Mouse (Mus musculus): Measurements from ENCODE around the gene Extl1.
"Not testable (repeated sequence)": the region's sequence is repeated elsewhere in the genome, so short reads cannot be mapped to it uniquely, and the experiment has no call there.

Gene Extl1

DNA sequence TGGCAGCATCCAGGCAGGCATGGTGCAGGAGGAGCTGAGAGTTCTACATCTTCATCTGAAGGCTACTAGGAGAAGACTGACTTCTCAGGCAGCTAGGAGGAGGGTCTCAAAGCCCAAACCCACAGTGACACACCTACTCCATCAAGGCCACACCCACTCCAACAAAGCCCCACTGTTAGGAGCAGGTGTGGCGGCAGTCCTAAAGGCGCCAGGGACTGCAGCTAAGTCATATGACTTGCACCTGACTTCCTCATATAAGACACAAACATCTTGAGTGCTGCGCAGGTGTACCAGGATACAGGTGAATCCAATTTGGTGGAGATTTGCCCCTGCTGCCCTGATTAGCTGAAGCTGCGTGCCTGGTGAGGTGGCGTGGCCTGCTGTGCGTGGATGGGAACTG, at the start of gene Extl1:
Gene Extl1 (minus strand): TSS at position 101 of the 400 bp plus-strand sequence.
- not testable (repeated sequence) for DNase-seq

DNA sequence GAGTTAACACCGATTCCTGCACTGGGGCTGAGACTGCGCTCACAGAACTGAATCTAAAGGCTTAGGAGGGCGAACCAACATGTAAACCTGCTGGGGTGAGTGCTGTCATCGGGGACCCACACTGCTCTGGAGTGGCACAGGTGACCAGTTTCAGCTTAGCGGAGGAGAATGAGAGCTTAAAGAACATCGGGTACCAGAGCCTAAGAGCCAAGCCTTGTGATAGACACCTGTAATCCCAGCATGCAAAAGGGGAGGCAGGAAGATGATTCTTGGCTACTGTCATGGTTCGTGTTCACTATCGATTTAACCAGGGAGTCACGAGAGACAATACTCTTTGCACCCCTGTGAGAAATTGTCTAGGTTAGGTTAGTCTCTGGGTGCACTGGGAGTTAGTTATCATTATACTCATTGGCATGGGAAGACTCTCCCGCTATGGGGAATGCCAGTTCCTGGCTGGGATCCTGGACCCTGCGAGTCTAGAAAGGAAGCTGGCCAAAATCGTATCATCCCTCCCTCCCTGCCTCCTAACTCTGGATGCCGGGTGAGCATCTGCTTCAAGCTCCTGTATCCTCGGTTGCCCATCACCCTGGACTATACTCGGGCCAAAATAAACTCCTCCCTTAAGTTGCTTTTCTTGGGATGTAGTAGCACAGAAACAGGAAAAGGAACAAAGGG, 49.2 kb upstream of the Extl1 start:
- DNase-seq = peak; percentile 87

DNA sequence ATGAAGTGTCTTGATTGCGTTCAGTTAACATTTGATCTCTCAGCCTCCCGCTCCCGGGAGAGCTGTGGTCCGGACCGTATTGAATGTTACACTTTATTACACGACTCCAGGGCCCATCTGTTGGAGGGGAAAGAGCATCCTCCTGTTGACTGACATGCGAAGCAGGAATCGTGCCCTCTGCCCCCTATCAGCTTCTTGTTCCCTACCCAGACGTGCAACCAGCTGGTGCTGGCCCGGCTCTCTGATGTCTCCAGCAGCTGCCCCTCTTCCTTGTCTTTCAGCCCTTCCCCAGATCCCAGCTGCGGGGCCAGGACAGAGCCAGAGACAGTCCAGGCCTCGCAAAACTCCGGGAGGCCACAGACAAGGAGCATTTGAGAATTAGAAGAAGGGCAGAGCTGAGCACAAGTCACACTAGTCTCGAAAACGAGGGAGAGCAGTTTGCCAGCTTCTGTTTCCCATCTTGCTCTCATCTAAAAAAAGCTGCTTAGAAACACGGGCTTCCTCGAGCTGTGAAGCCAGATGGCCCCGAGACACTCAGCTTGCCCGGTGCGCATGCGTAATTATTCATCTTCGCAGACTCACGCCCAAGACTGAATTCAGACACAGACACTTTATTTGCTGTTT, 46.8 kb upstream of the Extl1 start:
- peak; percentile 91 to 92 for DNase-seq

DNA sequence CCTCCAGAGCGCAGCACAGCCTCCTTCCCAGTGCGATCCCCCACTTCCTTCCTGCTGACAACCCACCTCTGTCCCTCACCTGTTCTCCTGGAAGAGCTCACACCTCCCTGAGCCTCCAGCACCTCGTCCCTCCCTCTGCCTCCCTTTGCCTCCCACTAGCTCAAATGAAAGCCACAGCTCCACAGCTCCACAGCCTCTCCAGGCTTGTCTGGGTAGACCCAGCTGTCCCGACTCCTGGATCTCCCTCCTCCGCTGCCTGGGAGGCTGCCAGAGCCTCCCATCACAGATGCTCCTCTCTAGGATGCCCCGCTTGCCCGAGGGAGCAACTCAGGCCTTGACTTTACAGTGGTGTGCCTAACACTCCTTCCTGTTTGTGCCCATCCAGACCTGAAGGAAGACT, 41.4 kb upstream of the Extl1 start:
- DNase-seq = peak in 1 of 2 experiments; percentile 53

DNA sequence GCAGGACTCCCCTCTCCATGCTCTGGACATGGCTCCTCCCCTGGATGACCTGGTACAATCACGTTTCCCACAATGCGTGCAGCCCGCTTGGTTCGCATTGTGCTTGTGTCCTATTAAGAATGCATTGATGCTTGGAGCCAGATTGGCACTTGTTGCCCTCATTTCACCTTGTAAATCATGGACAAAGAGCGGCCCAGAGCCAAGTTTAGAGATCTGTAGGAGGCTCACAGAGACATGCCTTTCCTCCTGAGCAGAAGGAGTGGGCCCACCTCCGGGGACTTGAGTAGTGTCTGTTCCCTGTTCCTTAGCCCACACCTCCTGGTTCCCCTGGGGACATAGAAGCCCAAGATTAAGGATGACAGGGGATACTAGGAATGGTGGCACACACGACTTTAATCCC, 40.3 kb upstream of the Extl1 start:
- DNase-seq = no peak

DNA sequence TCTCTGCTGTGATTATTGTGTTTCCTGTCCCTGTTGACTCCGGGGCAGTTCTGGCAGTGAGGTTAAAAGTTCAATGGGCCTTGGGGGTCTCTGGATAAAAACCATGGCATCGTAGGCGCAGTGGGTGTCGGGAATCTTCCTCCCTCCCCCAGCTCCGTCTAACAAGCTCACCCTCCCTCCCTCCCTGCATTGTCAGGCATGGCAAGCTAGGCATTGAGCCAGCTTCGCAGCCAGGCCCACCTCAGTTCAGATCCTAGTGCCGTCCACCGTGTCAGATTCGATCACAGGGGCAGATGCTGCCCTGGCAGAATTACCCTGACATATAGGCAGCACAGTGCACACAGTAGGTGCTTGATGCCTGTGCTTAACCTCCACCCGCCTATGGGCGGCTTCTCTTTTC, 38.3 kb upstream of the Extl1 start:
- peak; percentile 57 to 65 for DNase-seq

DNA sequence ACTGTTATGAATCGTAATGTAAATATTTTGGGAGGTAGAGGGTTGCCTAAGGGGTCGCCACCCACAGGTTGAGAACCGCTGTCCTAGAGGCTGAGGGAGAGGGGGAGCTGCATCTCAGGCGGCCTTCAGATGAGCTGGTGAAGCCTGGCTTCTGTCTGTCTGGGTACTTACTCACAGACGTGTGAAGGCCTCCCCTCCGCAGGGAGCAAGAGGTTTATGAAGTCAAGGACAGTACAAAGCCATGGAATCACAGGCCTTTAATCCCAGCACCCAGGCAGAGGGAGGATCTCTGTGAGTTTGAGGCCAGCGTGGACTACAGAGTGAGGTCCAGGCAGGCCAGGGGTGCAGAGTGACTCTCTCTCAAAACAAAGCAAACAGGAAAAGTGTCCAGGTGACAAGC, 33.5 kb upstream of the Extl1 start:
- DNase-seq = no peak

DNA sequence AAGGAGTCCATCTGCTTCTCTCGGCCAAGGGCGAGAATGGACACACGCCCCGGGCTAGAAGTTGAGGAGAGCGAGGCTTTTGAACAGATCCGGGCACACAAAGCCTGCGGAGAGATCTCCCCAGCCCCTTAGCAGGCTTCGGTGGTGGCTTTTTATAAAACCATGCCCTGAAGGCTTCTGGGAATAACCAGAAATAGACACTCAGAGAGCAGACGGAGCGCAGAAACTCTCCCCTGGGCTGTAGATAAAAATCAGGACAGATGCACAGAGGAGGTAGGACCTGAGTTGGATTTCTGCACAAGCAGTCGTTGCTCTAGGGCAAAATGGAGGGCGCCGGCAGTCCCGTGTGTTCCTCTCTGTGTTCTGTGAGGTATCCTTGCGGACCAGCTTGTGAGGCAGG, 33.0 kb upstream of the Extl1 start:
- DNase-seq = no peak

DNA sequence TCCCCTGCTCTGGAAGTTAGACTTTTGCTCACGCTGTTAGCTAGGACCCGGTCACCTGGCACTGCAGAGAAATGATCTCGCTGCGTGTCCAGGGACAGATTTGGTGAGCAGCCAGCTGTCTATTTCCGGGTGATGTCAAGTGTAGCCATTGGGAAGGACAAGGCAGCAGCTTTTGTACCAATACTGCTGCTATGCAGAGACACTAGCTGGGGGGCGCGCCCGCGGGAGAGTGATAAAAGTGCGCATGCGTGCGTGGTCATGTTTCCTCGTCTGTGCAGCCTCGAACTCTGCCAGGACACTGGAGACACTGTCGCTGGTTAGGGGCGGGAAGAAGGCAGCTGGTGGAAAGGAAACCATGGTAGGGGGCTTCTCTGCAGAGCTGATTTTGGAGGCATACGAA, 32.5 kb upstream of the Extl1 start:
- peak; percentile 62 for DNase-seq

DNA sequence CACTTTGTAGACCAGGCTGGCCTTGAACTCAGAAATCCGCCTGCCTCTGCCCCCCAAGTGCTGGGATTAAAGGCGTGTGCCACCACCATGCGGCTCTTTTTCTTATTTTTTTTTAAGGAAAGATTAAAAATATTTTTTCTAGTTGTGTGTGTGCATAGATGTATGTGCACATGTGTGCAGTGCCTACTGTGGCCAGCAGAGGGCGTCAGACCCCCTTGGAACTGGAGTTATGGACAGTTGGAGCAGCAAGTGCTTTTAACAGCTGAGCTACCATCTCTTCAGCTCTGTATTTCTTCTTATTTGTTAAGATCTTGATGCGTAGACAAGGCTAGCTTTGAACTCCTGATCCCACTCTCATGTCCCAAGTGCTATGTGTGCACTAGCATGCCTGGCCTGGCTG, 25.6 kb upstream of the Extl1 start:
- DNase-seq = peak; percentile 62 to 74

DNA sequence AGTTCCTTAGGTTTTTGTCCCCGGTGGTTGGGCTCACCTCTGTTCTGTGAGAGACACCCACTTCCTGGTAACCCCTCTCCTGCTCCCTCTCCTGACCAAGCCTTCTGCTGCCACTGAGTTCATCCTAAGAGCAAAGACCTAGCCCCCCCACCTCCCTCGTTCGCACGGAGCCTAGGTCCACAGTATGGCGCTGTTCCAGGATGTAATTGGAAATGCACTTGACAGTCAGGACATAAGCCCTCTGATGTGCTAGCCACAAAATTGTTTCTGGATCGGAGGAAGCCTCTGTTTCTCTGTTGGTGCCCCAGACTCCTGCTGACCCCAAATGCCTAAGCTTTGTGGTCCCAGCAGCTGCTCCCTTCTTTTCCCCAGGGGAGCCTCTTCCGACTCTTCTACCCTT, 20.1 kb upstream of the Extl1 start:
- peak; percentile 46 to 67 for DNase-seq

DNA sequence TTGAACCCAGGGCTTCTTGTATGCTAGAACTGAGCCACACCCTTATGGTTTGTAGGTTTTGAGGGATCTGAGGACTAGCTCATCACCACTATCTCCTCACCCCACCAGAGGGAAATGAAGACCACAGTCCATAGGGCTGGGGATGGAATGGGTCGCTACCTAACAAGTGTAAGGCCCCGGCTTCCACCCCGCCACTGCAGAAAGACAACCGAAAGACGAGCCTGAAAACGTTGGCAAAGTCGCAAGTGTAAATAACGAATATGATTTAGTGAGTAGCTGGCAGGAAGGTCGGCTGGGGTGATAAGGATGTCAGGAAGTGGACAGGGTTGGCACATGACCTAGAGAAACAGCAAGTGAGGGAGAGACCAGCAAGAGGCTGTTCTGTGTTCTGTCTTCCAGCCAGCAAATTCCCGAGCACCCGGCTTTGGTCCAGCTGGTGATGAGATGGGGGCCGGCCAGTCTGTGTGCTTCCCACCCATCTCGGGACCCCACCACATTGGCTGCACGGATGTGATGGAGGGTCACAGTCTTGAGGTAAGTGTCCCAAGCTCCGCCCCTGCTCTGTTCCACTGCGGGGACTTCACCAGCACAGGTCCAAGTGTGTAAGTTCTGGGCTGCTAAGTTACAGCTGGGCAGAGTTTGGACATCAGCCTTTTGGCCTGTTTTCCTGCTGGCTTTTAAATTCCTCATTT, 19.1 kb upstream of the Extl1 start:
- DNase-seq = peak; percentile 74 to 82

DNA sequence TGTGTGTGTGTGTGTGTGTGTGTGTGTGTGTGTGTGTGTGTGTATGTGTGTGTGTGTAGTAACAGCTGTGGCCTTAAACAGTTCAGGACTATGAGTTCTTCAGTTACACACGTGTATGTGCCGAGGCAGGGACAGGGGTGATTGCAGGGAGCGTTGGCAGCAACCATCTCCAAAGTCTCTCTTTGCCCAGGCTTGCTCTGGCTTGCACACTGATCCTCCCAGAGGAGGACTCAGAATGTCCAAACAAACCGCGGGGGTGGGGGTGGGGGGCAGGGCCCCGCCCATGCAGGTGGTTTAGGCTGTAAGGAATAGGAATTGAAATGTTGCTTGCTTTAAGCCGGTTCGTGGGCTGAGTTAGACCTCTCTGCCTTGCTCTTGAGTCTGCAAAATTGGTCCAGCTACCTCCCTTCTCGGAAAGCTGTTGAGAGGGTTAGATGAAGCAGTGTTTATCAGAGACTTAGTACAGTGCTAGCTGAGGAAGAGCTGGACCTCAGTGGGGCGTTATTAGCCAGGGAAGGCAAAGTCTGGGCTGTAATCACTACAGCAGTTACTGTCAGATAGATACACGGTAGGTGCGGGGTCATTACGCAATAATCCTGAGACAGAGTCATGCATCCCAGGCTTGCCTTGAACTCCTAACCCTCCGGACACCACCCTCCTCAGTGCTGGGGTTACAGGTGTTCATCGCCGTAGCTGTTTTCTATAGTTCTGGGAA, 18.4 kb upstream of the Extl1 start:
- DNase-seq = no peak

DNA sequence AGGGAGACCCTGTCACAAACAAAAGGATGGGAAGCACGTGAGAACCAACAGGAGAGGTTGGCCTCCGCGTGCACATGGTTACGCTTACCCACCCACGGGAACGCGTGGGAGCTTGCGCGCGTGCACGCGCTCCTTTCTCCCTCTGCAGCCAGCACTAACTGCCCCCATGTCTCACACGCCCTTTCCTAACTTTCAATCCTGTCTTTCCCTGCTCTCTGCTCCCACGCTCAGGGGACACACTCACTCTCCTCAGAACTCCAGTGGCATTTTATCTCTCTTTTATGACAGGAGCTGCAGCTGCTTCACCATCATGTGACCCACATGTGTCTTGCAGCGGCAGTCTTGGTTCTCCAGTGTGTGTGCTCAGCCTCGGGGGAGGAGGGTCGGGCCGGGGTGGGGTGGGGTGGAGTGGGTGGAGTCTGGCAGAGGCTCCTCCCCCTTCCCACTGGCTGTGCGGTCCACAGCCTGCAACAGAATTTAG, 17.6 kb upstream of the Extl1 start:
- peak; percentile 39 to 61 for DNase-seq

DNA sequence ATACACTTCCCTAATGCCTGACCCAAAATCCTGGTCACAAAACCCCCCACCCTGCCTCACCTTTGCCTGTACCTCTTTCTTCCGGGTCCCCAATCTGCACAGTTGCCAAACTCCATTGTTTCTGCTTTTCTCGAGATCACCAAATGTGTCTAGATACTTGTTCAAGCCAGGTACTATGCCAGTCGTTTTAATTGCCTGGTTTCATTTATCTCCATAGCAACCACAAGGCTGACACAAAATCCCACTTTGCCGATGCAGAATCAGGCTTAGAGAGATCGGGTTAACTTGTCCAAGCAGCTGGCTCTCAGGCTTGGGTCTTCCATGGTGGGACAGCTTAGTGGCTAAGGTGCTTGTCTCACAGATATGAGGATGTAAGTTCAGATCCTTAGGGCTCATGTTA, 16.6 kb upstream of the Extl1 start:
- no peak for DNase-seq

DNA sequence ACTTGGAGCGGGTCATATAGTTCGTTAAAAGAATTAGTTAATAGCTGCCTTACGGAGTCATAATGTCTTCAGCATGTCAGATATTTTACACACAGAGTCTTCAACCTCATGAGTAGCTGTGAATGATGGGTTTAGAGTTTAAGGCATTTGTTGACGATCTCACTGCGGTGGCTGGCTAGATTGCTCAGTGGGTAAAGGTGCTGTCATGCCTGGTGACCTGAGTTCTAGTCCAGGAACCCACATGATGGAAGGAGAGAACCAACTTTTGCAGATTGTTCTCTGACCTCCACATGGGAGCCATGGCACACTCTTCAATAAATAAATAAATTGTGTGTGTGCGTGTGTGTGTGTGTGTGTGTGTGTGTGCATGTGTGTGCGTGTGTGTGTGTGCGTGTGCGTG, 14.1 kb upstream of the Extl1 start:
- DNase-seq = no peak

DNA sequence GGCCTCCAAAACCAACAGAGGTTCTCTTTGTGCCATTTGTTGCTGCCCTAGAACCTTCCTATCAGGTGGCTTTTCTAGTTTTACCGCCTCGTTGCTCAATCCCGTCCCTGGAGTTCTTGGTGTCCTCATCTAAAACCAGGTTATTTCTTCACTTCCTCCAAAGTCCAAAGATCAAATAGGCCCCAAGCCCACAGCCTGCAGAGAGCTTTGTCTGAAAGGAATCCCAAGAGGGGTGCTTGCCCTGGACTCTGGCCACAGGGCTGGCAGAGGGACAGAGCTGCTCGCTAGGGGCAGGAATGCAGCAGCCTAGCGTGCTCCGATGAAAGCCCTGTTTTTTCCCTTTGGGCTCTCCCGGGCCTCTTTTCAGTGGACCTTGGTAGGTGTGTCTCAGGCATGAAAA, 13.5 kb upstream of the Extl1 start:
- DNase-seq = peak; percentile 79 to 85

DNA sequence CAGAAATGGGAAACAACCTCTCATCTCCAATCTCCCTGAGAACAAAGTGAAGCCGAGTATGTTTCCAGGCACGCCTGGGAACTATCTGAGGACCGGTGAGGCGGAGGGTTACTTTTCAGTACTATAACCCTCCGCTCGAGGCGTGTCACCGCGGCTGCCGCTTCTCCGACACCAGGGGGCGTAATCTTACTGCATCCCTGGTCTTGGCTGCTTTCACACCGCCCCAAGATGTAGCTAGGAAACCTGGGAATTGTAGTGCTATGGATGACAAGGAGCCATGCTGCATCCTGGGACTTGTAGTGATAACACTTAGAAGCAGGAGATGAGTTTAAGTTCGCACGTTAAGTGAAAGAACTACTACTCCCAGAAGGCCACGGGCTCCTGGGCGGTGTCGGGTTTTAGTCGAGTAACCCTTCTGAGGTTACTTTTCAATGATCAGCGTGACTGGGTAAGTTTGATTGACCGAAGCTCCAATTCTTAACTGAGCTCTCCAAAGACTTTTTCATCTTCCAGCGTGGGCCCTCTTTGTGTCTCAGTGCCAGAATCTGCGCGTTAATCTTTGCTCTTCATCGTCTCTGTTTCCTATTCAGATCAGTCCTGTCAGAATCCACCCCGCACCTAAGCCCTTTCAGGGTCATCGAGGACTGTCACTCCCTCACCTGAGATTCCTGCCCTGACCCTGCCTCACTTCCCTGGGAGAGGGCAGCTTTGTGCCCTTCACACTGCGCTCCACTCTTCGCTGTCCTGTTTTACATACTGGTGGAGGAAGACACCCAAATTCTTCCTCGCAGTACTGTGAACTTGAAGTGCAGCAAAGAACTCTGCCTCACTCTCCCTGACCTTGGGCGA, 12.6 kb upstream of the Extl1 start, which contains the start of gene Pafah2:
Gene Pafah2 (plus strand): TSS at position 344 of the 849 bp plus-strand sequence.
- peak; percentile 97 to 98 for DNase-seq

DNA sequence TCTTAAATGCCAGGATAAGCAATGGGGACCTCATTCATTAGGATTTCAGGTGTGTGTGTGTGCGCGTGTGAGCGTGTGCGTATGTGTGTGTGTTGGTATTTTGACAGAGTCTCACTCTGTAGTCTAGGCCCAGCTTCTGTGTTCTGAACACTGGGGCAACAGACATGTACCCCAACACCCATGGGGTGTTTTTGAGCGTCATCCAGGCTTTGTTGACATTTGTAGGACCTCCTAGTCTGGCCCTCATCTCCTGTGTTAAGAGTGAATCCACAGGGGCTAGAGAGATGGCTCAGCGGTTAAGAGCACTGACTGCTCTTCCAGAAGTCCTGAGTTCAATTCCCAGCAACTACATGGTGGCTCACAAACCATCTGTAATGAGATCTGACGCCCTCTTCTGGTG, 11.5 kb upstream of the Extl1 start:
- peak in 1 of 2 experiments; percentile 41 for DNase-seq

DNA sequence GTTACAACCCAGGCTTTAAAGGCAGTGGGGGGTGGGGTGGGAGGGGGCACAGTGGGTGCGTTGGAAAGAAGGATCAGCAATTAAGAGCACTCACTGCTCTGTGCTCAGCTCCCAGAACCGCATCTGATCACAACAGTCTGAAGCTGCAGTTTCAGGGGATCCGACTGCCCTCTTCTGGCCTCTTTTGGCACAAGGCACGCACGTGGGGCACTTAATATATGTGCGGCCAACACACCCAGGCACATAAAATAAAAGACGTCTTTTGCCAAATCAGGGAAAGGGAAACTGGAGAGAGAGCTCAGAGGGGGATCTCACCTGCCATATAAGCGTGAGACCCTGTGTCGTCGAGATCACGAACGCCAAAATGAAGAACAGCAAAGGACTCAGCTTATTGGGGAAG, 9.4 kb upstream of the Extl1 start:
- DNase-seq = peak; percentile 56 to 60

DNA sequence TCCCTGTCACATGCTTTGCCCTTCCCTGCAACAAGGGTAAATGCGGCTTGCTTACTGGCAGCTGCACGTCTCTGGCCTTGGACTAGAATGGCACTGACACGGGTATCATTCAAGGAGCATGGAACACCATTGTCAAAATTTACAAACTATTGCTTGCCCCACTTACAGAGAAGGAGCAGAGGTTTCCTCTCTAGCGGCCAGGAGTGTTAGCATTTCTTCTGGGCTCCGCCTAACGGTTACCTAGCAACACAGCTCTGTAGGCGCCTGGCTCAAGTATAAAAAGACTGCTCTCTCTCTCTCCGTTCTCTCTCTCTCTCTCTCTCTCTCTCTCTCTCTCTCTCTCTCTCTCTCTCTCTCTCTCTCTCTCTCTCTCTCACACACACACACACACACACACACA, 8.9 kb upstream of the Extl1 start:
- DNase-seq = no peak

DNA sequence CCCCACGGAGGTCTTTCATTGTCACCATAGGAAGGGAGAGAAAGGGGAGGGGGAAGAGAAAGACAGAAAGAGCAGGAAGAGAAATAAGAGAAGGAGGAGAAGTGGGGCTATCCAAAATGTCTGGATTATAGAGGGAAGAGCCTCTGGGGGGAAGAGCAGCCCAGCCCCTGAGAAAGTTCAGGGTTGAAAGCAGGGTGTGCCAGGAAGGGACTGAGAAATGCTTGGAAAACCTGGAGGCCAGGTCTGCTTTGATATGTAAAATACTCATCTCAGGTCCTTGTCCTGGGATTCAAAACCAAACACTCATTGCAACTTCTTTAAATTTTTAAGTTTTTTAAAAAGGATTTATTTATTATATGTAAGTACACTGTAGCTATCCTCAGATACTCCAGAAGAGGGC, 8.0 kb upstream of the Extl1 start:
- DNase-seq = no peak
